Mouse (Mus musculus) liver, postnatal 0 days (tissue): ENCODE measurements around the gene Khdc1c. TPM values are rescaled to one million over a fixed set of nuclear protein-coding genes. Genes with fewer than 3 reads are reported as not detected.
A peak's percentile ranks its signal among the peaks of the same experiment; 100 is the strongest.
"Not testable (repeated sequence)": the region's sequence is repeated elsewhere in the genome, so short reads cannot be mapped to it uniquely, and the experiment has no call there.

Source experiments
- ATAC-seq: fragments of 200-750 bp; cut with Nextera tagmentation; 2 replicates; pipeline ENCODE4 v1.8.0; 2017; ENCODE audit warnings: mild to moderate bottlenecking, moderate library complexity
- DNase-seq: peaks from one replicate; pipeline ENCODE4 v3.0.0-alpha.2; 2016
- H3K27ac ChIP-seq: fragments of 300-500 bp; sonication (generic); 2 replicates; pipeline ENCODE4 v1.5.1; 2014; ENCODE audit warnings: antibody characterized with exemption, moderate library complexity, mild to moderate bottlenecking, low read depth
- H3K27me3 ChIP-seq: fragments of 300-500 bp; sonication (generic); 2 replicates; pipeline ENCODE4 v1.6.1; 2014; ENCODE audit warnings: low read length, control low read depth, mixed read lengths; ENCODE audit not compliant: insufficient read depth
- H3K36me3 ChIP-seq: fragments of 300-500 bp; sonication (generic); replicated peaks from 2 replicates; pipeline ENCODE4 v1.6.1; 2014; ENCODE audit warnings: mild to moderate bottlenecking, control low read depth, low read length, moderate library complexity, mixed read lengths; ENCODE audit not compliant: insufficient read depth
- H3K4me1 ChIP-seq: fragments of 300-500 bp; sonication (generic); 2 replicates; pipeline ENCODE4 v1.6.1; 2014; ENCODE audit warnings: antibody characterized with exemption, mild to moderate bottlenecking, control low read depth; ENCODE audit not compliant: insufficient read depth
- H3K4me2 ChIP-seq: fragments of 300-500 bp; sonication (generic); 2 replicates; pipeline ENCODE4 v1.6.1; 2014; ENCODE audit warnings: low read depth, mild to moderate bottlenecking, low read length, moderate library complexity, mixed read lengths
- H3K4me3 ChIP-seq: fragments of 300-500 bp; sonication (generic); 2 replicates; pipeline ENCODE4 v1.5.1; 2014; ENCODE audit warnings: low read depth, low read length
- H3K9ac ChIP-seq: fragments of 300-500 bp; sonication (generic); replicated peaks from 2 replicates; pipeline ENCODE4 v1.6.1; 2014; ENCODE audit warnings: mild to moderate bottlenecking, moderate library complexity
- H3K9me3 ChIP-seq: fragments of 300-500 bp; sonication (generic); 2 replicates; pipeline ENCODE4 v1.6.1; 2016; ENCODE audit warnings: mild to moderate bottlenecking, control low read depth, low read length, mixed read lengths
- CTCF ChIP-seq: sonication (generic); IDR thresholded peaks from 2 replicates; pipeline ENCODE4 v1.5.1; 2016; ENCODE audit warnings: antibody characterized with exemption, low read depth
- EP300 ChIP-seq: IDR thresholded peaks from 2 replicates; pipeline ENCODE4 v1.6.1; 2016; ENCODE audit warnings: antibody characterized with exemption, low read depth, mild to moderate bottlenecking
- WGBS: fragments of 180-500 bp; shearing (Covaris S2); extraction: QIAGEN DNeasy Blood & Tissue Kit; methylation state at CpG from one replicate; pipeline ENCODE4 v1.1.7; 2014; ENCODE audit not compliant: insufficient replicate concordance; 5-methylcytosine and 5-hydroxymethylcytosine counted together
- polyA plus RNA-seq: library from polyadenylated mRNA; unstranded; fragments of >200 nt; fragmentation: Nextera tagmentation; extraction: Ambion mirVana; gene quantifications from 2 replicates; pipeline ENCODE4 v1.2.1, GENCODE M21; 2015

The Khdc1c gene
- polyA plus RNA-seq: not detected in 2 replicates

GRCm38 (mm10) chr1:21368031-21368430, at the start of gene Khdc1c:
Gene Khdc1c (plus strand): TSS chr1:21368331.
- H3K27ac ChIP-seq, H3K4me1 ChIP-seq, H3K27me3 ChIP-seq, H3K4me3 ChIP-seq, H3K36me3 ChIP-seq, H3K9me3 ChIP-seq, ATAC-seq, DNase-seq, H3K9ac ChIP-seq, H3K4me2 ChIP-seq: not testable (repeated sequence)
- 61% methylated on average over 1 of the region's 1 CpGs for WGBS

DNA sequence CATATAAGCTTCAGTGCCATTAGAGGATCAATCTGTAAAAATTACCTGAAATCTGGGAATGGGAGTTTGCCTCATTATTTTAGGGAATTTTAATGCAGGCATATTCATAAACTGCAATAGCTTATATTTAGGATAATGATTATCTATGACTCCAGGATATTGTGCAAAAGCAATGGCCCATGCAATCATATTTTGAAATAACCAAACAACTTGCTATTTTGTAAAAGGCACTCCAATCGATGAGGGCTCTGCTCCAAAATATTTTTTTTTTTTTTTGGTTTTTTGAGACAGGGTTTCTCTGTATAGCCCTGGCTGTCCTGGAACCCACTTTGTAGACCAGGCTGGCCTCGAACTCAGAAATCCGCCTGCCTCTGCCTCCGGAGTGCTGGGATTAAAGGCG, 47.9 kb upstream of the Khdc1c start:
- not testable (repeated sequence) for H3K4me2 ChIP-seq, DNase-seq, H3K36me3 ChIP-seq, H3K27ac ChIP-seq, H3K9ac ChIP-seq, H3K27me3 ChIP-seq, H3K9me3 ChIP-seq, H3K4me3 ChIP-seq, H3K4me1 ChIP-seq, ATAC-seq
- 93% methylated on average over 5 of the region's 5 CpGs for WGBS

- 81% methylated on average over 1 of the region's 1 CpGs for WGBS
- TF ChIP-seq CTCF (no peak), EP300 (no peak)
- no peaks in the 10 kb centered on the region for H3K27me3 ChIP-seq
- DNase-seq: no peak
- H3K9ac ChIP-seq: no peak overlapping the region
- H3K36me3 ChIP-seq: no peaks in the 10 kb centered on the region
- H3K27ac ChIP-seq: no peak overlapping the region
- no peak overlapping the region for H3K4me3 ChIP-seq
- H3K4me2 ChIP-seq: no peak overlapping the region
- 0 out of 2 replicates have a peak, but pooled peaks cover 3% of the 10 kb centered on the region for H3K4me1 ChIP-seq
- H3K9me3 ChIP-seq: peaks cover under 1% of the 10 kb centered on the region; the same call in 1 of the 2 replicates
- ATAC-seq: no peak
These were observed 46.5 kb upstream of the Khdc1c start for GRCm38 (mm10) chr1:21321656-21322055.

GRCm38 (mm10) chr1:21323996-21324574, 44.0 kb upstream of the Khdc1c start:
- no peak overlapping the region for H3K4me2 ChIP-seq
- DNase-seq: no peak
- ATAC-seq: no peak
- no peaks in the 10 kb centered on the region for H3K27me3 ChIP-seq
- H3K9me3 ChIP-seq: peaks cover 2% of the 10 kb centered on the region; the same call in 1 of the 2 replicates
- no peak overlapping the region for H3K27ac ChIP-seq
- H3K4me3 ChIP-seq: no peak overlapping the region
- no peaks in the 10 kb centered on the region for H3K36me3 ChIP-seq
- H3K4me1 ChIP-seq: peaks cover 4% of the 10 kb centered on the region; the same call in 1 of the 2 replicates
- no peak overlapping the region for H3K9ac ChIP-seq
- 62% methylated on average over 1 of the region's 1 CpGs for whole genome bisulfite sequencing
- no peak for TF ChIP-seq CTCF
- no peak for TF ChIP-seq EP300

- H3K4me3 ChIP-seq: no peak overlapping the region
- H3K27ac ChIP-seq: no peak overlapping the region
These were observed 43.5 kb upstream of the Khdc1c start for GRCm38 (mm10) chr1:21324633-21325032.

DNA sequence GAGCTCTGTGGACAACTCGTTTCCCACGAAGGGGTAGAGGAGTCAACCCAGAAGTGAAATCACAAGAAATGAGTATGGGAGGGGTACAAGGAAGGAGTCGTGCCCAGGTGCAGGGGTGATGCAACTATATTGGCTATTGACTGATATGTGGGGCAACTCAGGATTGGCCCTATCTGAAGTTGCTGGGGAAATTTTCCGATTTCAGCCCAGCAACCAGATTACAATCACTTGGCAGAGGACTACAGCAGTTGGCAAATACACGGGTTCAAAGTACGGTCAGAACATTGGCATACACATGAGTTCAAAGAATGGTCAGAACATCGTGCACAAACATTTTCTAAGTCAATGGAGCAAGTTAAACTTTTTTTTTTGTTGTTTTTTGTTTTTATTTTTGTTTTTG, 41.4 kb upstream of the Khdc1c start:
- WGBS: 81% methylated on average over 7 of the region's 7 CpGs

More at GRCm38 (mm10) chr1:21324633-21325032, 43.5 kb upstream of the Khdc1c start:
- no peak for ATAC-seq
- Histone ChIP-seq H3K36me3 (no peaks in the 10 kb centered on the region), H3K9me3 (peaks cover 2% of the 10 kb centered on the region; the same call in 1 of the 2 replicates), H3K4me1 (peaks cover 7% of the 10 kb centered on the region; the same call in 1 of the 2 replicates), H3K9ac (no peak overlapping the region), H3K4me2 (no peak overlapping the region), H3K27me3 (no peaks in the 10 kb centered on the region)
- WGBS: 42% methylated on average over 1 of the region's 1 CpGs
- no peak for TF ChIP-seq EP300
- no peak for TF ChIP-seq CTCF
- DNase-seq: no peak

DNA sequence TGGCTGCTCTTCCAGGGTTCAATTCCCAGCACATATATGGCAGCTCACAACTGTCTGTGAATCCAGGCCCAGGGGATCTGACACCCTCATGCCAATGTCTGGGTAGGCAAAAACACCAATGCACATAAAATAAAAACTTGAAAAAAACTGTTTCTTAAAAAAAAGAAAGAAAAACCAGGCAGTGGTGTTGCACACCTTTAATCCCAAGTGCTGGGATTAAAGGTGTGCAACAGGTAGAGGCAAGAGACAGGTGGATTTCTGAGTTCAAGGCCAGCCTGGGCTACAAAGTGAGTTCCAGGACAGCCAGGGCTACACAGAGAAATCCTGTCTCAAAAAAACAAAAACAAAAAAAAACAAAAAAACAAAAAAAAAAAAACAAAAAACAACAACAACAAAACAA, 37.0 kb upstream of the Khdc1c start:
- not testable (repeated sequence) for H3K4me3 ChIP-seq, H3K9ac ChIP-seq, DNase-seq, ATAC-seq, H3K27ac ChIP-seq, H3K4me2 ChIP-seq, H3K36me3 ChIP-seq, H3K27me3 ChIP-seq, H3K9me3 ChIP-seq
- peaks cover 11% of the 10 kb centered on the region; the same call in 1 of the 2 replicates for H3K4me1 ChIP-seq

More for the DNA sequence above, 41.4 kb upstream of the Khdc1c start:
- Histone ChIP-seq H3K9me3 (peaks cover 2% of the 10 kb centered on the region; the same call in 1 of the 2 replicates), H3K36me3 (no peaks in the 10 kb centered on the region), H3K27ac (no peak overlapping the region), H3K4me1 (peaks cover 7% of the 10 kb centered on the region; the same call in 1 of the 2 replicates), H3K4me2 (no peak overlapping the region), H3K27me3 (no peaks in the 10 kb centered on the region), H3K9ac (no peak overlapping the region), H3K4me3 (no peak overlapping the region)
- TF ChIP-seq EP300 (no peak), CTCF (no peak)
- DNase-seq: no peak
- ATAC-seq: peak; percentile 48
